12 mouse cellular contexts compared by ENCODE assay signal in genomic region chr1:95308324-95308723, GRCm38 (mm10).
"Had no signal": no experiment of that assay in that cellular context is flagged by ENCODE, and none has a peak within 500 bp of the region (broad histone marks: within the 10 kb centered on the region; RNA-seq: fewer than 3 reads in every experiment).

No protein-coding gene starts in this region.

- ATAC-seq: liver, postnatal 0 days; lung, postnatal 0 days; midbrain, embryonic 15.5 days had no signal

- DNase-seq: kidney, adult 11 months; kidney, adult 8-10 months; kidney, postnatal 10 days; kidney, postnatal 36 days; liver, postnatal 0 days; lung, embryonic 14.5 days; retina, postnatal 1 day; right cerebral cortex, postnatal 25 days; spleen, adult 18-20 months; thymus, postnatal 36 days had no signal
